13 mouse cellular contexts compared by ENCODE assay signal in the genomic region with DNA sequence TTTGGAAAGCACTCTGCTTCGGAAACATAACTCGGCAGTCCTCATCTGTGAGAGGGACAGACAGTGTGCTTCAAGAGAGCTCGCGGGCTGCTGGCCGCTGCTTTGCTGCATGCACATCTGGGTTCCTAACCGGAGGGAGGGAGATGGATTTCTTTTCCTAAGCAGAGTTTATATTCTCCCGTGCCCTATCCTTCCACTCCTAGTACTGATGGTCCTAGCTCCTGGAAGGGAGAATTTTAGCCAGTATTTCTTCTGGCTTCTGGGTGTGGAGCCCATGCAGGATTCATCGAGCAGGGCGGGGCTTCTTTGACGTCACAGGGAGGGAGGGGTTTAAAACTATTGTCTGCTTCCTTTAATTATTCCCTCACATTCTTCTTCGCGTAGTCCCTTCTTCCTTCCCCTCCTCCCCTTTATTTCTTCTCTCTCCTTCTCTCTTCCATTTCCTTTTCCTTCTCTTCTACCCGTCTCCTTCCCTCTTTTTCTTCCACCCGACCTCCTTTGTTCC.
DNase-seq lines count a peak whose midpoint lies in the region; ATAC-seq lines count a peak whose summit lies in the region.
"Had no signal": no experiment of that assay in that cellular context is flagged by ENCODE, and none has a peak within 500 bp of the region (broad histone marks: within the 10 kb centered on the region; RNA-seq: fewer than 3 reads in every experiment).

No protein-coding gene starts in this region.

- DNase-seq in heart, embryonic 10.5 days (ENCODE audit: low spot score): no peak
- DNase-seq in heart, adult 11 months: no peak
- peak; percentile 25 for DNase-seq in R1 (ENCODE audit: low read depth, low spot score)
- no peak for DNase-seq in adrenal gland, adult 18-20 months (ENCODE audit: low spot score in 2 of 2)
- DNase-seq in Muller cell, postnatal 12 days (ENCODE audit: inconsistent ontology term): no peak
- DNase-seq in right cerebral cortex, postnatal 14 days: no peak
- DNase-seq: heart, postnatal 14 days; right cerebral cortex, postnatal 25 days had no signal

- peak overlapping the region; percentile 29 for H3K4me2 ChIP-seq in forebrain, embryonic 16.5 days (ENCODE audit: low read length)
- peak overlapping the region; percentile 26 for H3K4me2 ChIP-seq in midbrain, embryonic 12.5 days (replicated peaks)

- H3K36me3 ChIP-seq in heart, embryonic 10.5 days: no peaks in the 10 kb centered on the region
- H3K36me3 ChIP-seq in forebrain, embryonic 16.5 days (ENCODE audit: control insufficient read depth, insufficient read depth): no peaks in the 10 kb centered on the region
- H3K36me3 ChIP-seq in midbrain, embryonic 12.5 days: no peaks in the 10 kb centered on the region

- H3K27me3 ChIP-seq in heart, embryonic 10.5 days (ENCODE audit: insufficient read depth, poor library complexity, severe bottlenecking): no peaks in the 10 kb centered on the region
- H3K27me3 ChIP-seq in forebrain, embryonic 16.5 days (replicated peaks; ENCODE audit: control insufficient read depth, insufficient read depth, low read length): no peaks in the 10 kb centered on the region
- peaks cover 3% of the 10 kb centered on the region; the same call in 1 of the 2 replicates for H3K27me3 ChIP-seq in midbrain, embryonic 12.5 days

- peak overlapping the region; percentile 29; the same call in 1 of the 2 replicates for H3K4me3 ChIP-seq in heart, embryonic 10.5 days
- peak overlapping the region; percentile 12 for H3K4me3 ChIP-seq in forebrain, embryonic 16.5 days (replicated peaks; ENCODE audit: low read length)
- peak overlapping the region; percentile 6; the same call in 1 of the 2 replicates for H3K4me3 ChIP-seq in midbrain, embryonic 12.5 days
- H3K4me3 ChIP-seq: left cerebral cortex, adult 2 months had no signal

- 0 out of 2 replicates have a peak, but pooled peaks have one; percentile 24 for ATAC-seq in forebrain, embryonic 16.5 days
- ATAC-seq in midbrain, embryonic 12.5 days (ENCODE audit: low FRiP score, low read depth): no peak; the same call in 1 of the 2 replicates
- ATAC-seq: Patski had no signal

- H3K9ac ChIP-seq in forebrain, embryonic 16.5 days (replicated peaks; ENCODE audit: low read depth, low read length): 0 out of 2 replicates have a peak overlapping the region, but pooled peaks have one; percentile 2
- H3K9ac ChIP-seq in midbrain, embryonic 12.5 days (replicated peaks): no peak overlapping the region

- WGBS in heart, embryonic 10.5 days: 52% methylated on average over 14 of the region's 14 CpGs
- WGBS in forebrain, embryonic 16.5 days: 46% methylated on average over 14 of the region's 14 CpGs
- WGBS in midbrain, embryonic 12.5 days: 48% methylated on average over 14 of the region's 14 CpGs

- H3K9me3 ChIP-seq in heart, embryonic 10.5 days: no peaks in the 10 kb centered on the region
- H3K9me3 ChIP-seq in forebrain, embryonic 16.5 days (ENCODE audit: control insufficient read depth, low read length): no peaks in the 10 kb centered on the region
- H3K9me3 ChIP-seq in midbrain, embryonic 12.5 days: no peaks in the 10 kb centered on the region

- peaks cover 26% of the 10 kb centered on the region; the same call in 1 of the 2 replicates for H3K4me1 ChIP-seq in heart, embryonic 10.5 days
- H3K4me1 ChIP-seq in forebrain, embryonic 16.5 days (replicated peaks; ENCODE audit: control insufficient read depth, insufficient read depth, low read length): 0 out of 2 replicates have a peak, but pooled peaks cover 6% of the 10 kb centered on the region
- 0 out of 2 replicates have a peak, but pooled peaks cover 4% of the 10 kb centered on the region for H3K4me1 ChIP-seq in midbrain, embryonic 12.5 days

- H3K27ac ChIP-seq in heart, embryonic 10.5 days: no peak overlapping the region
- H3K27ac ChIP-seq in forebrain, embryonic 16.5 days (ENCODE audit: low read length): no peak overlapping the region
- H3K27ac ChIP-seq in midbrain, embryonic 12.5 days (replicated peaks): no peak overlapping the region
- H3K27ac ChIP-seq: left cerebral cortex, adult 2 months; macrophage had no signal
